Mouse (Mus musculus) forelimb bud, embryonic 11.5 days (tissue): ENCODE results near the gene Itprip.
"Not testable (repeated sequence)": the region's sequence is repeated elsewhere in the genome, so short reads cannot be mapped to it uniquely, and the experiment has no call there.

Source experiments
- DNase-seq: peaks from one replicate; pipeline ENCODE4 v3.0.0-alpha.2; 2012; ENCODE audit warnings: low read depth, low spot score

Itprip gene

GRCm38 (mm10) chr19:47853951-47854795 is 64.9 kb downstream of the Itprip start:
- peak; percentile 90 for DNase-seq

- DNase-seq, result no peak
These were observed 66.0 kb downstream of the Itprip start for GRCm38 (mm10) chr19:47853053-47853452.

GRCm38 (mm10) chr19:47852131-47852530 is 67.0 kb downstream of the Itprip start:
- not testable (repeated sequence) for DNase-seq

- DNase-seq, result no peak
These were observed 69.4 kb downstream of the Itprip start for GRCm38 (mm10) chr19:47849735-47850134.
